Mouse (Mus musculus) kidney, adult 2 months (tissue): Measurements from ENCODE around the gene Rangap1.

Experiments used
- CTCF ChIP-seq: fragments of 200-500 bp; conservative IDR thresholded peaks from 2 replicates; pipeline ENCODE4 v1.5.1; 2011; ENCODE audit warnings: low read depth, mild to moderate bottlenecking, control low read depth, low read length, moderate library complexity, mixed read lengths; ENCODE audit not compliant: insufficient read depth, insufficient read length
- POLR2A ChIP-seq: fragments of 200-500 bp; IDR thresholded peaks from one replicate; pipeline ENCODE4 v1.6.1; 2011; ENCODE audit warnings: low read depth, low read length, control low read depth

GRCm38 (mm10) chr15:81698532-81698931 lies 46.8 kb downstream of the Rangap1 start:
- no peak for TF ChIP-seq CTCF
- TF ChIP-seq POLR2A = no peak
